Mouse (Mus musculus) adrenal gland, adult 8-10 months (tissue): ENCODE data around the gene Dnm3. TPM values are rescaled to one million over a fixed set of nuclear protein-coding genes. Genes with fewer than 3 reads are reported as not detected.

Experiments
- DNase-seq: peaks from one replicate; pipeline ENCODE4 v3.0.0; 2022
- total RNA-seq, 4 experiments: library from RNA; stranded (reverse); gene quantifications; 2 replicates each; pipeline ENCODE4 v1.2.4; 2022

Gene Dnm3
- total RNA-seq, 4 experiments from 2014 or later: 13.8 to 48.5 (median 27.9) TPM

- DNase-seq: no peak
These were observed 424.2 kb downstream of the Dnm3 start for GRCm38 (mm10) chr1:162053608-162054007.

GRCm38 (mm10) chr1:162053186-162053585, 424.6 kb downstream of the Dnm3 start:
- DNase-seq: no peak

- no peak for DNase-seq
These were observed 425.1 kb downstream of the Dnm3 start for GRCm38 (mm10) chr1:162052755-162053154.

DNA sequence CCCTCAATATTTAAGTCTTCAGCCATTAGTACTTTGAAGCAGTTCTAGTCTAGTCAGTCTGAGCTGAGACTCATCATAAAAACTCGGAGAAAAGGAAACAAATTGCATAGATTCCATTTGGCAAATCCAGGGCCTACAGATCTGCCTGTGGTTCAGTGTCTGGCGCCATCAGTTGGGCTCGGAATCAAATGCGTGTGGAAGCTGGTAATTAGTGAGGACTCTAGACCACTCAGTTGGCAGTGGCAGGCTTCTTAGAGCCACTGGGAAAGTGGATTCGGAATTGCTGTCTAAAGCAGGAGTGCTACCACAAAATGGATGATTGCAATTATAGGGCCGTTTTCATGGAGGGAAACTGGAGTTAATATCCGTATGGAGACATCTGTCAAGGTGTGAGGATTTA, 425.7 kb downstream of the Dnm3 start:
- DNase-seq: no peak

GRCm38 (mm10) chr1:162051710-162052109, 426.1 kb downstream of the Dnm3 start:
- DNase-seq: no peak

DNA sequence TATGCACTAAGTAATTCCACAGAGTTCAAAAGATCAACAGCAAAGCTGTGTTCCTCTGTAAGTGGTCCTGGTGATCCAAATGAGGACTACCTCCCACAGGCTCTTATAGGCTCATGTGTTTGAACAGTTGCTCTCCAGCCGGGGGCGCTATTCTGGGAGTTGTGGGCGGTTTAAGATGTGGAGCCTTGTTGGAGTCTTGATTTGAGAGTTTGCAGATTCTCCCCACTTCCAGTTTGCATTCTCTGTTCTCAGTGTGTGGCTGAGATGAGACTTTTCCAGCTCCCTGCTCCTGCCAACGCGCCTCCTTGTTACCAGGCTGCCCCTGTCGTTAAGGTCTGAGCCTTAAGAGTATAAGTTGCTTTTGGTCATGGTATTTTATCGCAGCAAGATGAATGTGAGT, 430.2 kb downstream of the Dnm3 start:
- no peak for DNase-seq

- no peak for DNase-seq
These were observed 433.8 kb downstream of the Dnm3 start for GRCm38 (mm10) chr1:162043788-162044717.

- no peak for DNase-seq
These were observed 434.6 kb downstream of the Dnm3 start for GRCm38 (mm10) chr1:162043216-162043615.

- no peak for DNase-seq
These were observed 435.4 kb downstream of the Dnm3 start for GRCm38 (mm10) chr1:162042384-162042783.

- DNase-seq: no peak
These were observed 437.2 kb downstream of the Dnm3 start for GRCm38 (mm10) chr1:162040490-162041274.

DNA sequence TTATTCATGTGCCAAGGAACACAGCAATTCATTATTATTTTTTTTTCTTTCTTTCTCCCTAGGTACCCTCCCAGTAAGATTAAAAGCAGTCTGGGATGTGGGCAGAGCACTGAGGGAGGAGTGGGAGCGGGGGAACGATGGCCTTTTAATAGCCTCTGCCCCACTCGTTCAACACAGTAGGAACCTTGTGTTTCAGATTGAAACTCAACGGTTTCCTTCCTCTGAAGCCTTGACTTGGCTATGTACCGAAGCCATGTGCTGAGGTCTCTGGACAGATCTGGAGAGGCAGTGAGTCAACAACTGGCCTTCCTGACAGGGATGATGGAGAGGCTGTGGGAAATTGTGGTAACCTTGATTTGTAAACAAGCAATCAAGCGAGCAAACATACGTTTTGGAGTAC, 438.0 kb downstream of the Dnm3 start:
- DNase-seq: peak; percentile 49

- no peak for DNase-seq
These were observed 438.7 kb downstream of the Dnm3 start for GRCm38 (mm10) chr1:162039011-162039595.

DNA sequence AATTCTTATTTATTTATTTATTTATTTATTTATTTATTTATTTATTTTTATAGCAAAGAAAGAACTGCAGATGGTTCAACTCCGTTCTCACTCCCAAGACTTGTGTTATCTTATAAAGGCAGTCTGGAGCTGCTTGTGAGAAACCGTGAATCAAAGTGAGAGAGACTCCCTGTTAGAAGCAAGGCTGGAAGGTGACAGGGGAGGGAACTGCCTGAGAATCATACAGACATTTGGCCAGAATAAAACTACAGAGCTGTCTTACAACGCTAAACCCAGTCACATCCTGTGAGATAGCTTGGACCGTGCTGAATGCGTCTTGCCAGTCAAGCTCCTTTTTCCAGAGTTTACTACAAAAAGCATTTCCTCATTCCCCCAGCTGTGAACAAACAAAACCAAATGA, 439.4 kb downstream of the Dnm3 start:
- DNase-seq: no peak

DNA sequence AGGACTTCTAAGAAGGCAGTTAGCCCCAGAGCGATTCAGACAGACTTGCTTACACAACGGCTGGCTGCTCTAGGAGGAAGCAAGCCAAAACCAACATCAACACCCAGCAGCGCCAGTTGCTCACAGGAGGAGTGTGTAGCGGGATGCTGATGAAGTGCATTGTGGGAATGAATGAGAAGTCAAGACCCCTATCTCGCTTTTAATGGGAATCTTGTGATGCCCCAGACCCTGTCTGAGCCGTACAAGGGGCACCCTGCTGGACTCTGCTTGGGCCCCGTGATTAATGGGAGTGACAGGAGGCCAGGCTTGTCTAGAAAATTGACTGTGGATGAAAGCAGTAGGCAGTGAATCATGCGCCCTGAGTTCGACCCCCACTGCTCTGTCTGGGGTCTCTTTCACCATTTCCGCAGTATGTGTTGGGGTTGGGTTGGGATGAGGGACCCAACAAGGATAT, 439.8 kb downstream of the Dnm3 start:
- DNase-seq: peak; percentile 33

DNA sequence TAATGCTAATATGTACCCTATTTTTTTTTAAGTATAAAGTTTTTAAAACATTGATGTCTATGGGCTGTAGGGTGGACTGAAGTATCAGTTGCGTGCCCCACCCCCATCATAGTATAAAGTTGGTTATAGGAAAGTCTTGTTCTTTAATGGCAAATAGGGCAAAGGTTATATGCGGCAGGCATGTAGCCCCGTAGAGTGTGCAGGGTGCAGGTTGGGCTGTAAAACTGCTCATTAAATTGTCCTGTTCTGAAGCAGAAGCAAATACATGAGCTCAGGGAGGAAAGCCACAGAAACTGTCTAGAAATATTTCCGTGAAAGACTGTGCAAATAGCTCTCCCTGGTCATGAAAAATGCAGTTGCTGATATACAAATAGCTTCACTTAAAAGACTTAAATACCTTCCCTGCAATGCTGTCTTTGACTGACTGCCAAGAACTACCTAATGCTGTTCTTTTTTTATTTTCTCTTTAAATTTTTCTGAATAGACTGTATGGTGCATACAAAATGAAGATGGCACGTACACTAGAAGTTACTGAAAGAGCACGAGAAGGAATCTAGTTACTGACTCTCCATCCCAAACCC, 440.6 kb downstream of the Dnm3 start:
- no peak for DNase-seq

DNA sequence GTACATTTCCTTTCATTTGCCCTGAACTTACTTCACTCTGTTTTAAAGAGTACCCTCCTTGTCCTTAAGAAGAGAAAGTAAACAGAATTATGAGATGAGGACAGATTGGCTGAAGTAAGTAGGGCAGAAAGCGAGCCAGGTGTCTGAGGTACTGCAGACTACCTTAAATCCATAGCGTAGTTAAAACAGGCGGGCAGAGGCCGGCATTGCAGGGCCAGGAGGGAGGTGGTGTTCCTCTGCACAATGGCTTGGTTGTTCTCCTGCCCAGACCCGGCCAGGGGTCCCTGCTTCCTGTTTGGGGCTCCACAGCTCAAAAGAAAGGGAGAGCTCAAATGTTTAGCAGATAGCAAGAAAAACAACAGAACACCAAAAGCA, 441.4 kb downstream of the Dnm3 start:
- no peak for DNase-seq

DNA sequence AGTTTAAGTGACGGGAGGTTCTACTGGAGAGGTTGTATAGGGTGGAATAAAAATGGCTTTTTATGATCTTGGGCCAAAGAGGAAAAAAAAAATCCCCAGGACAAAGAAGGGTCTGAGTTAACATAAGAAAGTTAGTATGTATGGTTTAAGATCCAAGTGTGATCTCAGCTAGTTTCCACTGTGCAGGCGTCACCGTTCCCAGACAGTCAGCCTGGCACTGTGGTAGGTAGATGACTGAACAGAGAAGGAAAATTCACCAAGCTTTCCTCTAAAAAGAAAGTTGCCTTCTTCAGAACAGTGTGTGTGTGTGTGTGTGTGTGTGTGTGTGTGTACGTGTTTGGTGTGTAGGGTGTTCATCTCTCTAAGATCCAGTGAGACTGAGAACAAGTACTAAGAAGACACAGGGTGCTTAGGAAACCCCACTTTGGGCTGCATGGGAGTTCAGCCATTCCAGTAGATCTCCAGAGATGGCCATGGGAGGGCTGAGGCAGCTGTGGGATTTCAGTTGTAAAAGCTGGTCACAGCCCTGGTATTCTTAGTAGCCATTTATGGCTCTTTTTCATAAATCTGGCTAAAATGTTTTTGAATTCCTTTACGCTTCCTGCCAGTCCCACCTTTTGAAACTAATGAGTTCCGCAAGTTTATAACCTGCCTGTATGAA, 441.9 kb downstream of the Dnm3 start:
- no peak for DNase-seq

DNA sequence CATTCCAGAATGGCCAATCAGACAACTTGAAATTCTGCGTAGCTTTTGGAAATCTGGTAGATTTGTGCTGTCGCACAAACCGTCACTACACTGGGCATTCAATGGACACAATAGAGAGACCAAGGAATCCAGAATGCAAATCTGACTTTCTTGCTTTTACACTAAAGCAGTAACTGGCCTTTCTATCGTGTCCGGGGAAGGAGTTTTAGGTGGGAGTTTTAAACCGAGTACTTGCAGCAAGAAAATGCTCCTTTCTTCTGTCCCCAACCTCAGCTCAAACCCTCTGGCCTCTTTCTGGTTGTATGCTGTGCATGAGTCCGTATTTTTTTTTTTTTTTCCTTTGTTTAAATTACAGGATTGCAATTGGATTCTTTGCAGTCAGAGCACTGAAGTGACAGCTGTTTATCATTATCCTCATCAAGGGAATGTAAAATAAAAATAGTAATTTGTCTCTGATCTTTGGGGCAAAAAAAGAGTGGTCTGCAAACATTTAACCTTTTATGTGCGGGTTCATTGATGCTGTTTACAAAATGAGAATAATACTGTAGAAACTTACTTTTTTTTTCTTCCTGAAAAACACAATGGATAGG, 454.1 kb downstream of the Dnm3 start:
- DNase-seq: no peak

DNA sequence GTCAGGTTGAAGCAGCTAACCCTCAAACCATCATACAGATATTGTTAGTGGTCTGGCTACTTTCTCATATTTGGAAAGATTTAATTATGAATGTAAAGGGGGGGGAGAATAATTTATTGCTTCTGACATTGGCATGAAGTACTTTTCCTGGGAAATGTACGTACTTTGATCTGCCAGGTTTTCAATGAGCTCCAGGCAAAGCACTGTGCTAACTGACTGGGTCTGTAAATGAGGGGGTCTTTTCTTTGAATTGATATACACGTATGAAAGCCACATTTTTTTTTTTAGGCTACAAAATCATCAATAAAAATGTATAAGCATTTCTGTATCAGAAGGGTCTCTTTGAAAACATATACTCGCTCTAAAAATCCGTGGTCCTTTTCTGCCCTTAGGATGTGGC, 457.1 kb downstream of the Dnm3 start:
- DNase-seq: no peak

DNA sequence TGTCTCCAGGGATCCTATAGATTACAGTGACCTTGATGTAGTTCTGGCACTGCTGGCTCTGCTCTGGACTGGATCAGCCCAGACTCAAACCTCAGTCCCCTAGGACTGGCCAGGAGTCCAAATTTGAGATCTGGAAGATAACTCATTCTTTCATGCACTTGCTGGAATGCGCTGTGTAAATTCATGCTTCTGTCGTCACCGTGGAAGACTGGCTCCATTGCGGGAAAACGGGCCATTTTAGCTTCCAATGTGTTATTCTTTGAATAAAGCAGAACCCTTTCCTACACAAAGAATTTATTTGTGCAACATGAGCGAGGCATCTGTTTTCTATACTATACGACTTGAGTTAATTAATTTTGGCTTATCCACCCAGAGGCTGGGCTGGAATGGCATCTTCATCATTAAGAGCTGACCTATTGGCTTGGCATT, 457.5 kb downstream of the Dnm3 start:
- no peak for DNase-seq

DNA sequence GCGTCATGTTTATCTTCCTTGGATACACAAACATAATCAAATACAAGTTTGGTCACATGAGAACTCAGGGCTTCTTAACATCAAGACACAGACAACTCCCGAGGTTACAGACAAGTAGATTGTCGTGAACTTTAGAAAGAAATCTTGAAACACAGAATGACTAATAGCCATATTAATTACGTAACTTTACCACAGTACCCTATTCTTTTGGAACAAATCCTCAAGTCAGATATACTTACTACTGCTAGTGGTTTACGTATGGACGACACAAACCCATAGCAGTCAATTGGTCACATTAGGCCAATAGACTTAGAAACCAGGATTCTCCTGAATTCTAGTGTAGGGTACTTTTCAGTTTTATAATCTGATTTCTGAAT, 459.2 kb downstream of the Dnm3 start:
- no peak for DNase-seq
